Mouse (Mus musculus): ENCODE results near the gene Tmem92.

The Tmem92 gene

GRCm38 (mm10) chr11:94728545-94728944, 54.0 kb downstream of the Tmem92 start:
- DNase-seq = no peak

DNA sequence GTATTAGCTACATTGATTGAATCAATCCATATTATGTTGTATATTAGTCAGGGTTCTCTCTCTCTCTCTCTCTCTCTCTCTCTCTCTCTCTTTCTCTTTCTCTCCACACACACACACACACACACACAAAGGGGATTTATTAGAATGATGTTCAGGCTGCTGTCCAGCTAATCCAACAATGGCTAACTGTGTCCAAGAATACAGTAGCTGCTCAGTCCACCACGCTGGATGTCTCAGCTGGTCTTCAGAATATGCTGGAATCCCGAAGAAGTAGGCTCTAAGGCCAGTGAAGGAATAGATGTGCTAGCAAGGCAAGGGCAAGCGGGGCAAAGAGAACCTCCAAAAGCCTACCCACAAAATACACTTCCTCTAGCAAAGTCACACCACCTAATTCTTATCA, 55.2 kb downstream of the Tmem92 start:
- no peak for DNase-seq

Measured in lung, postnatal 36 days (tissue).